Mouse (Mus musculus) layer of hippocampus, adult 2 months (tissue): ENCODE results near the gene Bach2. TPM values are rescaled to one million over a fixed set of nuclear protein-coding genes. Genes with fewer than 3 reads are reported as not detected.

Experiments used
- DNase-seq, 2 experiments: peaks; one replicate each; pipeline ENCODE4 v3.0.0; 2022; ENCODE audit warnings: low spot score in 2 of 2
- H3K27ac ChIP-seq: fragments of 200-600 bp; 2 replicates; pipeline ENCODE4 v1.8.1; 2022
- H3K4me3 ChIP-seq: fragments of 200-600 bp; 2 replicates; pipeline ENCODE4 v1.8.1; 2022; ENCODE audit warnings: mild to moderate bottlenecking
- CTCF ChIP-seq: fragments of 200-600 bp; conservative IDR thresholded peaks from 2 replicates; pipeline ENCODE4 v1.8.1; 2022; ENCODE audit warnings: antibody characterized with exemption, mild to moderate bottlenecking, moderate library complexity
- total RNA-seq, 2 experiments: library from RNA; stranded (reverse); gene quantifications; 2 replicates each; pipeline ENCODE4 v1.2.3; 2021

Gene Bach2
- total RNA-seq, 2 experiments from 2014 or later = 11.1 to 15.6 TPM

DNA sequence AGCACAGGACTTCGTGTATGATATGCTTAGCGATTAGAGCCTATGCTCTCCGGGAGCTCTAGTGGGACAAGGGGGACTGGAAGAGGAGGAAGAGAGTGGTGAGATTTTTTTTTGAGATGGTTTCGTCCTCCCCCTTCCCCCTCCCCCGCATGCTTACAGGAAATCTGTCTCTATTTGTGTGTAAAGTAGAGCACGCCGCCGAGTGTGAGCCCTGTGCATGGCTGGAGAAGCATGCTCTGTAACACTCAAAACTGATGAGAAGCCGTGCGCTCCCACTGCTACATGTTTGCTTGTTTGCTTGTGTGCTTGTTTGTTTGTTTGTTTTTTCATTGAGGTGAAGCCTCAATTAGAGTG lies 25.1 kb downstream of the Bach2 start:
- no peak for TF ChIP-seq CTCF
- H3K27ac ChIP-seq = no peak overlapping the region
- peak overlapping the region; percentile 24; the same call in 1 of the 2 replicates for H3K4me3 ChIP-seq
- DNase-seq = no peak

DNA sequence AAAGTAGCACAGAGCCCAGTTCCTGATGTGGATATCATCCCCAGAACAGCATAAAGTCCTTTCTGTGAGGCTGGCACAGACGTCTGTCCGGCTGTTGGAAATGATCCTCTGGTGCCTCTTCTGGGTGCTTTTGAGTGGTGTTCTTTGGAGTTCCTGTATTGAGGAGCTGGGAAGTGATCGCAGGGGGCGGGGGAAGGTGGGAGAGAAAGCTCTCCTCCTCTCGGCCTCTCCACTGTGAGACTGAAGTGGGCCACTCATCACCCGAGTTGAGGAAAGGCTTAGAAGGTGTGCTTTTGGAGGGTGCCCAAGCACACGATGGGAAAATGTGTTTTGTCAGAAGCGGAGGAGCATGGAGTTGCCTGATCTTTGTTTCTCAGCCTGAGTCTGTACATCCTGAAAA lies 26.3 kb downstream of the Bach2 start:
- H3K4me3 ChIP-seq = no peak overlapping the region
- DNase-seq = no peak
- no peak overlapping the region for H3K27ac ChIP-seq
- TF ChIP-seq CTCF = no peak

DNA sequence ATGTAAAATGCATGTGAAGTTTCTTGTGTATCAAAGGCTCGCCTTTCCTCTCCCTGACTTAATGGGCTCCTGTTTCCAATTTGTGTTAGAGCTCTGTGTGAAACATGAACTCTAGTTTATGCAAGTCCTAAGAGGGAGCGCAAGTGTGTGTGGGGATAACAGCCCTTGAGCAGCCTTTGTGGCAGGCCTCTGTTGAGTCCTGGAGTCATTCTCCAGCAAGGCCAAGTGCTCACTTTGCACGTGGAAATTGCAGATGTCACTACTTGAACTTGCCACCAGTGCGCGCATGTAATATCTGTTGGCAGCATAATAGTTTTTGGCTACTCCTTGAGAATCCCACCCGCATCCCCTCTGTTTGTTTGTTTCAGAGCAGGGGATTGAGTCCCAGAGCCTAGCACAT lies 28.1 kb downstream of the Bach2 start:
- no peak overlapping the region for H3K4me3 ChIP-seq
- no peak for DNase-seq
- TF ChIP-seq CTCF = no peak
- no peak overlapping the region for H3K27ac ChIP-seq

DNA sequence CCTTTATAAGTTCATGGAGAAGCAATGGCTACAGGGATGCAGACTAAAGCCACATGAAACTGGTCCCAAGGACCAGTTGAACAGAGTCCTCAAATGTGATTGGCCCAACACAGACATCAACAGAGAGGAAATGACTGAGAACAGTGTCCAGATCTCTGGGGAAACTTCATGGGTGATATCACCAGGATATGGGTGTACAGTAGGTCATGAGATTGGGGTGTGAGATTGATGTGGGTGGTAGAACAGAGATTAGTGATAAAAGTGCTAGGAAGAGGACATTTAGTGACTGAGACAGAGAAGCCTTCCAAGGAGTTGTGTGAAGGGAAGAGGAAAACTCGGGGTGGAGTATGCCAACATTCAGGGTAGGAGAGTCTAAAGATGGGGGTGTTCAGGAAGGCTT lies 29.4 kb downstream of the Bach2 start:
- H3K4me3 ChIP-seq = no peak overlapping the region
- no peak for TF ChIP-seq CTCF
- H3K27ac ChIP-seq = no peak overlapping the region
- DNase-seq = no peak

DNA sequence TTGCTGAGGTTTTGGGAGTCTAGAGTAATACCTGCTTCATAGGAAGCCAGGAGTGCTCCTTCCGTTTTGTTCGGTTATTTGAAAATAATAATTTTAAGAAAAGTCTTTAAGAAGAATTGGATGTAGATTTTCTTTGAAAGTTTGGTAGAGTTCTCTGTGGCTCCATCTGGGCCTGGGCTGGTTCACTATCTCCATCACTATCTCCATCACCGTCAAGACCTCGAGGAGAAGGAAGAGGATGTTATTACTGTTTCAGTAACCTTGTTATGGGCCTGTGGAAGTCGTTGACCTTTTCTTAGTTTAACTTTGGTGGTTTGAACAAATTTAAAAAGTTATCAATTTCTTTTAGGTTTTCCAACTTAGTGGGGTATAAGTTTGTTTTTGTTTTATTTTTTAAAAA lies 33.8 kb downstream of the Bach2 start:
- TF ChIP-seq CTCF = no peak
- H3K4me3 ChIP-seq = no peak overlapping the region
- DNase-seq = no peak
- no peak overlapping the region for H3K27ac ChIP-seq

DNA sequence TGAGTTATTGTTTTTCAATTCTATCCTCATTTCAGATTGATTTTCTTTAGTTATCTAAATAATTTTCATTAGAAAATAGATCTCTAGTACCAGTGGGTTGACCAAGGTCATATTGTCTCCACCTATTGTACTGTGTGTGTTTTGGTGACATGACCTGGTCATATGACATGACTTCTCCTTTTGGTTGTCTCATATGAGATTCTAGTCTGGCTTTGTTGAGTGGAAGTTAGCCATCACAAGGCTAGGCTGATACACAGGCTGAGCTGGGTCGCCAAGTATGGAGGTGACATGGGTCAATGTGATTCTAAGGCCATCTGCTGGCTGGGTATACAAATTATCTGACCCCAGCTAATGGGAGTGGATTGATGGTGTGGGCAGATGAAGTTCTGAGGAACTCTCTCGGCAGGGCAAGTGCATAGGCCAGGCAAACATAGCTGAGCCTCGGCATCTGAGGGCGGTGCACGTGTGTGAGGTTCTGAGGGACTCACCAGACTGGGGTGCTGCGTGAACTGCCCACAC lies 36.2 kb downstream of the Bach2 start:
- no peak for TF ChIP-seq CTCF
- H3K27ac ChIP-seq = no peak overlapping the region
- no peak overlapping the region for H3K4me3 ChIP-seq
- no peak for DNase-seq

DNA sequence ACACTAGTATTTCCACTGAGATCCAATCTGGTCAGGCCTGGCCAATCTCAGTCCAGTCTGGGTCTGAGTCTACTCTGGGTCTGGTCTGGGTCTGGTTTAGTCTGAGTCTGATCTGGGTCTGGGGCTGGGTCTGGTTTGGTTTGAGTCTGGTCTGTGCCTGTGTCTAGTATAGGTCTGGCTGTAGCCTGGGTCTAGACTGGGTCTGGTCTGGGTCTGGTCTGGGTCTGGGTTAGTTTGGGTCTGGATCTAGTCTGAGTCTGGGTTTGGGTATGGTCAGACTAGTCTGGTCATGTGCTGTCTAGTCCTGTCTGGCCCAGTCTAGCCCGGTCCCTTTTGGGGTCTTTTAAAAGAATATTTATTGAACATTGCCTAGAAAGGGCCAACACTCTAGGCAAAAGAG lies 41.2 kb downstream of the Bach2 start:
- Histone ChIP-seq H3K4me3 (no peak overlapping the region), H3K27ac (no peak overlapping the region)
- DNase-seq = no peak
- TF ChIP-seq CTCF = no peak

DNA sequence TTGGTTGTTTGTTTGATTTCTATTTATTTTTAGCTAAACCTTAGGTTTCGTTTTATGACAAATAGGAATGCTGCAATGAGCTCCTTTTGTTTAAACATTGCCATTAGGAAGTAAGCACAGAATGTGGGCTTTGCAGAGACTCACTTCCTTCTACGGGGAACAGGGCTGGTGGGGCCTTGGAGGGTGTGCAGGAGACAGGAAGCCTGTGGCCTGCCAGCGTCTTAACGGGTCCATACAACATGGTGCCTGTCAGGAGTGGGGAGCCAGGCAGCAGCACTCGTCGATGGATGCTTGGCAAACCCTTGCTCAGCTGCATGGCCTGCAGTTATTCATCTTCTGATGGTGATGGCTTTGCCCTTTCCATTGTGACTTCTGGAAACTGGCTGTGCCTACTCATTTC lies 41.8 kb downstream of the Bach2 start:
- no peak for DNase-seq
- no peak overlapping the region for H3K4me3 ChIP-seq
- TF ChIP-seq CTCF = no peak
- no peak overlapping the region for H3K27ac ChIP-seq

DNA sequence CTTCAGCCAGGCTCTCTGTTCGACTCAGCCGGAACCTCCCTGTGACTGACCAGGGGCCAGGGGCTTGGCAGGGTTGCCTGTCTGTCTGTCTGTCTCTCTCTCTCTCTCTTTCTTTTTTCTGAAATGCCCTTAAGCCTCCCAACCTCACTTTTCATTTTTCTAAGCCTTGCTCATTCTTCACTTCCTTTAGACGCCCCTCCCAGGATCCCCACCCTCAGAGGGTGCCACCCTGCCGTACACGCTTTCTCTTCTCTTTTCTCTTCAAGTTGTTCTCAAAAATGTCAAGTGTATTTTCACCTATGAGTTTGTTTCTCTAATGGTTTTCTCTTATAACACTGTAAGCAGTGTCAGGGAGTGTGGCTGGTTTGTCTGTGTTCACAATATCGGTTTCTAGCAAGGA lies 42.7 kb downstream of the Bach2 start:
- H3K4me3 ChIP-seq = no peak overlapping the region
- DNase-seq = no peak
- TF ChIP-seq CTCF = no peak
- H3K27ac ChIP-seq = no peak overlapping the region

DNA sequence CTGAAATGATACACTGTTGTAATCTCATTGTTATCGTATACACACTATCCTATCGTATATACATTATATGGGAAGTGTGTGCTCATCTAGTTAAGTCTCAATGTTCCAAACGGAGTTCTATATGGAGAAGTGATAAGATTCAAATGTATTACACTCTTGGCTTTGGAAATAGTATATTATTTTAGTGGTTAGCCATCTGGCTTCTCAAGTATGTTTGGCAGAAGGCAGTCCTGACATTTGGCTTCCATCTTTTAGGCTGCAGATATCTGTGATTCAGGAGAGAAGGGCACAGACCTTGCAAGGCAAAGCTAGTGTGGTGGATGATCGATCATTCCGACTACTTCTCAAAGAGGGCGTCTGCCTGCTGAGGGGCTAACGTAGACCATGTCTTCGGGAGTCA lies 47.8 kb downstream of the Bach2 start:
- no peak overlapping the region for H3K4me3 ChIP-seq
- no peak overlapping the region for H3K27ac ChIP-seq
- TF ChIP-seq CTCF = no peak
- DNase-seq = no peak

DNA sequence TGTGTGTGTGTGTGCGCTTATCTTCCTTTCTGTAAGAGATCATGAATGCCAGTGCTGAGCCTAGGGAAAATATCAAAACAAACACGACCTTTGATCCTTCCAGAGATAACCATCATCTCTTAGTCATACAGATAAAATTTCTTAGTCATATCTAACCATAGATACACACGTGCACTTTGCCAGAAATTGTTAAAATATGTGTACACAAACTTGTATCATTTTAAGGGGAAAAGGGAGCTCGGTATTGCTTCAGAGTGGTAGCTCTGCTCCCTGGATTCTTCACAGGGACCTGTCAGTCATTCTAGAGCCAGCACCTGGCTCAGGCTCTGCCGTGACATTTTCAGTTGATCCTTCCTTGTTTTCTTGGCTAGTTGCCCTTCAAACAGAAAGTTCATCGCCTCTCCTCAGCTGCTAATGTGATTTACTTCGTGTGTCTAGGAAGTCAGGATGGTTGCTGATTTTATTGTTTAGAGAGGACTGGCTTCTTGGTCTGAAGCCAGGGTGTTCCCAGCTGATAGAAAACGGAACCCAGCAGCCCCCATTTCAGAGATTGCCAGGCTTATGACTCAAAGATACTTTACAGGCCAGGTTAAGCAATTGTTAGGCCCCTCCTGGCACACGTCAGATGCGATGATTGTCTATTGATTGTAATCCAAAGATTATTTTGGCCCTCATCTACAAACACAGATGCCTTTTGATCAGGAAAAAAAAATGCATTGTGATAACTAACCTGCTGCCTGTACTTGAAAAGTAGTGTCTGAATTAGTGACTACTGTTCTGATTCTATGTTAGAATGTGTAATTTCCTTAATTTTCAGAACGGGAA lies 49.6 kb downstream of the Bach2 start:
- TF ChIP-seq CTCF = no peak
- DNase-seq = no peak
- Histone ChIP-seq H3K4me3 (no peak overlapping the region), H3K27ac (no peak overlapping the region; the same call in 1 of the 2 replicates)

DNA sequence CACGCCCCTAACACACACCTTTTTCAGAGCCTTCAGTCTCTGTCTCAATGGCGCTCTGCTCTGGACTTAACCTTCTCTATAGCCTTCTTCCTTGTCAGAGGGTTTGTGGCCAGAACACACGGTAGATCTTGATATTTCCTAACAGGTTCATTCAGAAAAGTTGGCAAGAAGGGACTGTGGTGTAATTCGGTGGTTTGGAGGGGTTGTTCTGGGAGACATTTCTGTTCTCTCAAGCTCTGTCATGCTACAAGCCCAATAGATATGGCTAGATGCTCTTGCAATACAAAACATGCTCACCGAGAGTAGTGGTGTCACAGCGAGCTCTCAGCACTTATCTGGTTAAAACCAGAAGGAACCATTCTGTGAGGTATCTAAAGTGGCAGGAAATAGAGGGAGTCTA lies 51.2 kb downstream of the Bach2 start:
- no peak for TF ChIP-seq CTCF
- Histone ChIP-seq H3K27ac (no peak overlapping the region), H3K4me3 (no peak overlapping the region)
- no peak for DNase-seq

DNA sequence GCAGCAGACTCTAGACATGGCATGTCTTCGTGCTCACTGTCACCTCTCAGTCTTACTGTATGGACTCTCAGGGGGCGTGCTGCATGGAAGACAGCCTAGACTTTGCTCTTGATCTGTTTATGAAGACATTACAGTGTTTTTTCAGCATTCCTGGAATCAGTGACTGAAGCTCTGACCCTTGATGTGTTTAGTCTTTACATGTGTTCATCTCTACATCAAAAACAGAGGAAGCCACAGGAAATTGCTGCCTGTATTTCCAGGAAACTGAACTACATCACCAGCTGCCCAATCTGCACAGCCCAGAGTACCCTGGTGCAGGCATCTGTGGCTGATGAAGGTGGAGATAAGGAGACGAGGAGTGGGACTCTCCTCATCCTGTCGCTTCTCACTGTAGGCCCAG lies 52.8 kb downstream of the Bach2 start:
- no peak for TF ChIP-seq CTCF
- DNase-seq = no peak
- H3K4me3 ChIP-seq = no peak overlapping the region
- H3K27ac ChIP-seq = no peak overlapping the region

DNA sequence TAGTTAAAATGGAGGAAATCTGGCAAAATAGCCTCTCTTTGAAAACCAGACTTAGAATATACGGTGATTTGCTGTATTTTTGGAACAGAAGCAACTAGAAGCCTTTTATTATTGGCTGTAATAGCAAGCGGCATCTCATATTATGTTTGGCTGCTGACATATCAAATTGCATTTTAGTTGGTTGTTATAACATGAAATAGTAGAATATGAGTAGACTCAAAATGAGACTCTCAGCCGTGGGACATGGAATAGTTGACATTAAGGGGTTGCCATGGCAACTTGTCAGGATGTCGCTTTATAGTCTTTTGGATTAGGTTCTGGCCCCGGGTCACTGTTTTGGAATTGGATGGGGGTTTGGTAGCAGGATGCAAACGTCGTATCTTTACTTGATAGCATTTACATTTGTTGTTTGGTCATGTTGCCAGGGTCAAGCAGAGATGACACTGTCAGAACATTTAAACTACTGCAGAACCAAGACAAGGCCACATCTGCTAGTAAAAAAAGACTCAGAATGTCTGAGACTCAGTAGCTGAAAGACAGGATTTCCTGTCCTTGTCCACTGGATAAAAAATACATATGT lies 55.2 kb downstream of the Bach2 start:
- no peak for TF ChIP-seq CTCF
- Histone ChIP-seq H3K27ac (0 out of 2 replicates have a peak overlapping the region, but pooled peaks have one; percentile 3), H3K4me3 (no peak overlapping the region)
- no peak for DNase-seq
